Mouse (Mus musculus): Measurements from ENCODE around the gene Gramd4. TPM values are rescaled to one million over a fixed set of nuclear protein-coding genes. Genes with fewer than 3 reads are reported as not detected.
"Not testable (repeated sequence)": the region's sequence is repeated elsewhere in the genome, so short reads cannot be mapped to it uniquely, and the experiment has no call there.

Gene Gramd4
- polyA plus RNA-seq, 1 experiment: 25.4 TPM

DNA sequence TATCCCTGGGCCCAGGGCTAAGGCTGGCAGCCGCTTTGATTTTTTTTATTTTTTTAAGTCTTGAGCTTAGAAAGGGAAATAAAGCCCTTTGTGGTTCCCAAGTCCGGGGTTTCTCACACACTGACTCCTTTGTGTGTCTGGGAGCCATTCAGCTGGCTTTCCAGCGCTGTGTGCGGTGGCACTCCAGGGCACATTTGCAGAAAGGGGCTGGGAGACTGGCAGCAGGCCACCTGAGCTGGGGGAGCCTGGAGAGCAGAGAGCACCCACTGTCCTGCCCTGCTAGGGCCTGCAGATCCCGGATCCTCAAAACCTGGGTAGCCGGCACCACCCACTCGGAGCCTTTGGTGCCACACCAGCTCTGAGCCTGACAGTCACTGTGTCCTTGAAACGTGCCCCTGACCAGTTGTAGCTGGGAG lies 28.8 kb downstream of the Gramd4 start:
- 28% methylated on average over 8 of the region's 8 CpGs for WGBS
- no peak for DNase-seq (ENCODE audit: low read depth, low spot score)

GRCm38 (mm10) chr15:86087591-86088149 lies 30.2 kb downstream of the Gramd4 start:
- WGBS: 48% methylated on average over 14 of the region's 14 CpGs
- no peak for DNase-seq (ENCODE audit: low read depth, low spot score)

DNA sequence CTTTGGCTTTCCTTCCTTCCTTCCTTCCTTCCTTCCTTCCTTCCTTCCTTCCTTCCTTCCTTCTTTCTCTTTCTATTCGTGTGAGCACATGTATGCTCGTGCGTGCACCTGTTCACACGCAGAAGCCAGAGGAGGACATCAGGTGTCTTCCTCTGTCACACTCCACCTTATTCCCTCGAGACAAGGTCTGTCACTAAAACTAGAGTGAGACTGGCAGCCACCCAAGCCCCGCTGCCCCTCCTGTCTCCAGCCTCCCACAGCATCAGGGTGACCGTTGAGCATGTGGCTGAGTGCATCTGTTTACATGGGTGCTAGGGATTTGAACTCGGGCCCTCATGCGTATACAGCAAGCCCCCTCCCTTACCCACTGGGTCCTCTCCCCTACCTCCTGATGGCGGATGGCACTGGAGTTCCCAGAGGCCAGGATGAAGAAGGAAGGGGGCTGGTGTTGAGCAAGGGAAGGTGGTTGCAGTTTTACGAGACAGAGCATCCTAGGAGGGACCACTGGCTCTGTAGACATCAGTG lies 30.8 kb downstream of the Gramd4 start:
- 51% methylated on average over 11 of the region's 11 CpGs for WGBS
- no peak for DNase-seq (ENCODE audit: low read depth, low spot score)

- 43% methylated on average over 13 of the region's 13 CpGs for WGBS
- no peak for DNase-seq (ENCODE audit: low read depth, low spot score)
Measured at GRCm38 (mm10) chr15:86089091-86089744, 31.7 kb downstream of the Gramd4 start.

DNA sequence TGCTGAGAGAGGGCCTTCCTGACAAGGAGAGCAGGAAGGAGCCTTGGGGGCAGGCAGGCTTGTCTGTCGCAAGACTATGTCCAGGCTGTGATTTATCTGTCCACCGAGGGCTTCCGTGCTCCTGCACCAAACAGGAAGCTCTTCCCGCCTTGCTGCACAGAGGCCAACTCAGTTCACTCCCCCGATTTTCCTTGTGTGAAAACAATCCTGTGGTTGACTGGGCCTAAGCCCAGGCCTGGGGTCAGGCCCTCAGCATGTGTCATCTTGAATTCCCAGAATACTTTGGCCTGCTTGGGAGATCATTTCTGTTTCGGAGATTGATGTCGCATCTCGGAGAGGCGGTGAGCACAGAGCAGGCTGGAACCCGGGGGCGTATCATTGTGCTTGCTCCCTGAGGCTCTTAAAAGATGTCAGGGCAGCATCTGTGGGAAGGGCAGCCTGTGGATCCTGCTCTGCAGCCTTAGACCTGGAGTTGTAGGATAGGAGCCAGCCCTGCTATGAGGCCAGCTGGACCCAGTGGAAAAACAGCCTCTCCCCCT lies 32.6 kb downstream of the Gramd4 start:
- WGBS: 38% methylated on average over 11 of the region's 11 CpGs
- DNase-seq (ENCODE audit: low read depth, low spot score): no peak

- 82% methylated on average over 8 of the region's 8 CpGs for WGBS
- DNase-seq (ENCODE audit: low read depth, low spot score): no peak
Measured at GRCm38 (mm10) chr15:86090578-86090977, 33.1 kb downstream of the Gramd4 start.

- 81% methylated on average over 23 of the region's 23 CpGs for WGBS
- DNase-seq (ENCODE audit: low read depth, low spot score): no peak
Measured at GRCm38 (mm10) chr15:86091201-86091997, 33.9 kb downstream of the Gramd4 start.

DNA sequence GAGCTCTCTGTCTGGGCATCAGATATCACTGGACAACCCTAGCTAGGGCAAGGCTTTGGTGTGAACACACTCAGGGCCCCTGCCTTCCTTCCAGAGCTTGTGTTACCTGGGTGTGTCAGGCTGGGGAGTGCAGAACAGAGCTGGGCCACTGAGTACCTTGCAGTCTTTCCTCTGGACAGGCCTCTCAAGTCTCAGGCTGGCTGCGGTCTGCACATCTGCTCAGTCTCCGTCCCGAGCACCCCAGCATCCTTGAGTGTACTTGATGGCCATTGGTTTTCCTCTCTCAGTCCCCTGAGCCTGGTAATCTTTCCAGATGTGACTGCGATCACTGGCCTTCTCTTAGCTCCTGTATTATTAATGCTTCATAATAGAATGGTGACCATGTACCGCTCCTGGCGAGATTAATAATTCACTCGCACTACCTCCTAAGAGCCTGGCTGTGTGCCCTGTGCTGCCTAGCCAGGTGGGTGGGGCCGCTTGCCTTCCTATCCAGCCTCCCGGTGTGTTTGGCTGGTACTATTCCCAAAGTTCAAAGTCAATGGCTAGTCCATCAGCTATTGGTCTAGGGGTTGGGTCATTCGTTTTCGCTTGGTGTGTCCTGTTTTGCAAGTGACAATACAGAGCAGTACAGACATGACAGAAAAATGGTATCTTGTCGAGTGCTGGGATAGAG lies 34.6 kb downstream of the Gramd4 start:
- DNase-seq (ENCODE audit: low read depth, low spot score): peak; percentile 88
- 19% methylated on average over 12 of the region's 12 CpGs for WGBS

- WGBS: 69% methylated on average over 1 of the region's 1 CpGs
- DNase-seq (ENCODE audit: low read depth, low spot score): no peak
Measured at GRCm38 (mm10) chr15:86093236-86093635, 35.7 kb downstream of the Gramd4 start.

- no peak for DNase-seq (ENCODE audit: low read depth, low spot score)
- 68% methylated on average over 10 of the region's 10 CpGs for WGBS
Measured at GRCm38 (mm10) chr15:86094324-86095121, 37.0 kb downstream of the Gramd4 start.

GRCm38 (mm10) chr15:86095722-86096603 lies 38.5 kb downstream of the Gramd4 start:
- DNase-seq (ENCODE audit: low read depth, low spot score): no peak
- 61% methylated on average over 17 of the region's 17 CpGs for WGBS

DNA sequence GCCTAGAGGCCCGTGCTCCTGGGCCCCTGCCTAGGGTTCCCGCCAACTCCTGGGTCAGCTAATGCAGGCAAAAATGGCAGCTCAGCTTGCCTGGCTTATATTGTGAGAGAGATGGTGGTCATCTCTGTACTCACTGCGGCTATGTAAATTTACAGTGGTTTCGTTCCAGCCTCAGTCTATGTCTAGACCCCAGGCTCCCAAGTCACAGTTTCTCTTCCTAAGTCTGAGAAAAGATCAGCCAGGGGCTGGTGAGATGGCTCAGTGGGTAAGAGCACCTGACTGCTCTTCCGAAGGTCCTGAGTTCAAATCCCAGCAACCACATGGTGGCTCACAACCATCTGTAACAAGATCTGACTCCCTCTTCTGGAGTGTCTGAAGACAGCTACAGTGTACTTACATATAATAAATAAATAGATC lies 39.1 kb downstream of the Gramd4 start:
- 93% methylated on average over 5 of the region's 5 CpGs for WGBS
- not testable (repeated sequence) for DNase-seq (ENCODE audit: low read depth, low spot score)

GRCm38 (mm10) chr15:86097871-86098270 lies 40.4 kb downstream of the Gramd4 start:
- 63% methylated on average over 2 of the region's 2 CpGs for WGBS
- DNase-seq (ENCODE audit: low read depth, low spot score): no peak

GRCm38 (mm10) chr15:86101585-86101984 lies 44.1 kb downstream of the Gramd4 start:
- DNase-seq (ENCODE audit: low read depth, low spot score): no peak
- 83% methylated on average over 9 of the region's 9 CpGs for WGBS

DNA sequence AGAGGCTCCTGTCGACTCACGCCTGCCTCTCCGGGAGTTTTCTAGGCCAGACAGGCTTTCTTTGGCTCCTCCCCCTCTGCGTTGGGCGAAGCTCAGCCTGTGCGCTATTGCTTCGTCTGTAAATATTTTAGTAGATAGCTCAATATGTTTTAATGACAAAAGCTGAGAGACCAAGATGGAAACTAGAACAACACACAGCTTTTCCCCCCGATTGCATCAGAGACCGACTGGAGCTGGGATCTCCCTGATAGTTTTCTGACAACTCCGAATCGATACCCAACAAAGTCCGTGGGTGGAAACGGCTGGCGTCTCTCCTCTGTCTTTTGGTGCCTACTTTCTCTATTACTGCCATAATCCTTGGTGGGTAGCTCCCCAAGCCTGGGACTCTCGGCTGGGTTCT lies 44.8 kb downstream of the Gramd4 start:
- DNase-seq (ENCODE audit: low read depth, low spot score): no peak
- 89% methylated on average over 15 of the region's 15 CpGs for WGBS

DNA sequence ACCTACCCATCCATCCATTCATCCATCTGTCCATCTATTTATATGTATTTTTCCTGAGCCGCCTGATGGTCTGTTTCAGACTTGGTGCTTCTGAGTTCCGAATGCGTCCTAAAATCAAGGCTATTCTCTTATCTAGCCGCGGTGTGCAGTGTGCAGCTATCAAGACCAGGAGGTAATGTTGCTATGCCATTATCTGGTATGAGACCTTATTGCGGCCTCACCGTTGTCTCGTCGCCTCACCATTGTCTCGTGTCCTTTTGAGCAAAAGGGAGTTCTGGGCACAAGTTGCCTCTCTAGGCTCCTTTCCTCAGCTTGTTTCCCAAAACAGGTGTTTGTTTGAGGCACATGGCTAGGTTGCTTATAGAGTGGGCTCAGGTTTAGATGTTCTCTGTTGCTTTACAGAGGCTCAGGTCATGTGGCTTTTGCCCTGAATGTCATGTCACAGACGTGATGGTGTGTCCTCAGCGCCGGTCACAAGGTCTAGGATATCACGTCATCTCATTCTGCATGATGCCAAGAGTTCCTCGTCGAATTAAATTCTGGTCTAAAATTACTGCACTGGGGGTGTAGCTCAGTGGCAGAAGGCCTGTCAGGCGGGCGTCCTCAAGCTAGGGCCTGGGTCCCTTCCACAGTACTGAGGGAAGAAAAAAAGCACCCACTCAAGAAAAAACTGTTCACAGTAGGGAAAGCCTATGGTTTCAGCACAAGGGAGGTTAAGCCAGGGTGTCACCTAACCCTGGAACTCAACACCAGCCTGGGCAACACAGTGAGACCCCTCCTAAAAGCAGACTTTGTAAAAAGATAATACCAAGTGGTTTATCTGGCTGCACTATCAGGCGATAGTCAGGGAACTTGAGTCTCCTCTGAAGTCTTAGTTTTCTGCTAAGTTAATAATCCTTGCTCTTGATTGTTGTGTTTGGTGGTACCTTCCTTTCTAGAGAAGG lies 47.2 kb downstream of the Gramd4 start:
- WGBS: 94% methylated on average over 19 of the region's 19 CpGs
- DNase-seq (ENCODE audit: low read depth, low spot score): no peak

GRCm38 (mm10) chr15:86105345-86105697 lies 47.8 kb downstream of the Gramd4 start:
- WGBS: 65% methylated on average over 7 of the region's 7 CpGs
- no peak for DNase-seq (ENCODE audit: low read depth, low spot score)

Data from large intestine, adult 2 months (tissue).